Mouse (Mus musculus) activated CD4-positive, CD25-positive, alpha-beta regulatory T cell (primary cell): ENCODE results near the gene Cbfa2t2. TPM values are rescaled to one million over a fixed set of nuclear protein-coding genes. Genes with fewer than 3 reads are reported as not detected.

Experiments used
- polyA plus RNA-seq, 2 experiments: library from polyadenylated mRNA; unstranded; fragments of 100-300 nt; shearing (Covaris generic); gene quantifications; one replicate each; pipeline ENCODE4 v1.2.1; 2017

Cbfa2t2 gene
- 10 to 100 TPM; 21.1 to 27.1 TPM for polyA plus RNA-seq

GRCm38 (mm10) chr2:154436458-154437190, at the start of gene Cbfa2t2:
Gene Cbfa2t2 (plus strand): TSS chr2:154436481.

GRCm38 (mm10) chr2:154407643-154408445, 28.4 kb upstream of the Cbfa2t2 start, which contains the start of gene Snta1:
Gene Snta1 (minus strand): TSS chr2:154408099.

GRCm38 (mm10) chr2:154546711-154547110, 110.4 kb downstream of the Cbfa2t2 start, which contains the start of gene 1700003F12Rik:
Gene 1700003F12Rik (plus strand): TSS chr2:154547085.

GRCm38 (mm10) chr2:154551476-154551875, 115.2 kb downstream of the Cbfa2t2 start, which contains the start of gene Actl10:
Gene Actl10 (plus strand): TSS chr2:154551776.

GRCm38 (mm10) chr2:154558264-154559039, 122.2 kb downstream of the Cbfa2t2 start, which contains the start of gene Necab3:
Gene Necab3 (minus strand): TSS chr2:154558890.

GRCm38 (mm10) chr2:154569836-154570286, 133.6 kb downstream of the Cbfa2t2 start, which contains the start of gene E2f1:
Gene E2f1 (minus strand): TSS chr2:154569892.

Other genes with a start within 250 kb of the Cbfa2t2 start
- not detected for gene Bpifb1, start 245.7 kb upstream of the Cbfa2t2 start, polyA plus RNA-seq
- not detected for gene Bpifb5, start 212.7 kb upstream of the Cbfa2t2 start, polyA plus RNA-seq
- not detected for gene Bpifb9a, start 178.6 kb upstream of the Cbfa2t2 start, polyA plus RNA-seq
- gene Bpifb9b, start 129.3 kb upstream of the Cbfa2t2 start, polyA plus RNA-seq: not detected
- gene Cdk5rap1, start 63.5 kb upstream of the Cbfa2t2 start, polyA plus RNA-seq: 10 to 100 TPM; 17.7 to 32.1 TPM
- under 1 TPM in 1 of 2 experiments, not detected in 1; 0.37 TPM for gene Snta1, start 28.4 kb upstream of the Cbfa2t2 start, polyA plus RNA-seq
- gene 1700003F12Rik, start 110.6 kb downstream of the Cbfa2t2 start, polyA plus RNA-seq: 1 to 10 TPM in 1 of 2 experiments, not detected in 1; 2.2 TPM
- under 1 TPM in 1 of 2 experiments, not detected in 1; 0.18 TPM for gene Actl10, start 115.3 kb downstream of the Cbfa2t2 start, polyA plus RNA-seq
- gene Necab3, start 122.4 kb downstream of the Cbfa2t2 start, polyA plus RNA-seq: under 1 TPM; 0.55 to 0.75 TPM
- gene E2f1, start 133.4 kb downstream of the Cbfa2t2 start, polyA plus RNA-seq: 1 to 10 TPM; 9.0 to 9.8 TPM
- gene Pxmp4, start 167.2 kb downstream of the Cbfa2t2 start, polyA plus RNA-seq: 10 to 100 TPM; 26.8 to 32.7 TPM
- gene Zfp341, start 176.8 kb downstream of the Cbfa2t2 start, polyA plus RNA-seq: under 1 TPM; 0.44 to 0.58 TPM
- gene 4930519P11Rik, start 177.0 kb downstream of the Cbfa2t2 start, polyA plus RNA-seq: under 1 TPM in 1 of 2 experiments, not detected in 1; 0.61 TPM
- 10 to 100 TPM; 16.0 to 18.1 TPM for gene Chmp4b, start 215.2 kb downstream of the Cbfa2t2 start, polyA plus RNA-seq